Mouse (Mus musculus): ENCODE data around the gene Map7d1.

Gene Map7d1

GRCm38 (mm10) chr4:126241956-126242355, 14.2 kb downstream of the Map7d1 start:
- peak; percentile 81 for DNase-seq (ENCODE audit: low read depth, low spot score)

DNA sequence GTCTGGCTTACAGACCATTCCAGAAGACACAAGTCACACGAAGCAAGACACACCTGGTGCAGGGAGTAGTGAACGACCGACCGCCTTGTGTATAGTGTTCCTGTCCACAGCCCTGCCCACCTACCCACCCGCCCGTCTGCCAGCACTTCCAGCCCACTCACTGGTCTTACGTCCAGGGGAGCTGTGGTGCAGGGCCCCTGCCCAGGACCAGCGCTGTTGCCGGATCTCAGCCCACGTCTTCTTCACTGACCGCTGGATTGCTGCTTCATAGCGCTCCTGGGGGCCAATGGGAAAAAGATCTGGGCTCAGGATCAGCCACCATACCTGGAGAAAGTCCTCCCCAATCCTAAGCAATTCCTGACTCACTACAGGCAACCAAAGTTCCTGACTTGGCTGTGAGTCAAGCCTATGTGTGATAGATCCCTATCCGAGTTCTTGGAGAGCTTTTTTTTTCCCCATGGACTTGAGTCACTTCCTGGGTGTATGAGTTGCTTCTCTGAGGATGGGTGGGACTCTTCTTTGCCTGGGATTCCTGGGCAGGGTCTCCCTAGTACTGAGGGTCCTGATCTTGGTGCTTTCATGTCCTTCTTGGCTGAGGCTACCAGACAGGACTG, 16.2 kb downstream of the Map7d1 start:
- DNase-seq (ENCODE audit: low read depth, low spot score), result no peak

DNA sequence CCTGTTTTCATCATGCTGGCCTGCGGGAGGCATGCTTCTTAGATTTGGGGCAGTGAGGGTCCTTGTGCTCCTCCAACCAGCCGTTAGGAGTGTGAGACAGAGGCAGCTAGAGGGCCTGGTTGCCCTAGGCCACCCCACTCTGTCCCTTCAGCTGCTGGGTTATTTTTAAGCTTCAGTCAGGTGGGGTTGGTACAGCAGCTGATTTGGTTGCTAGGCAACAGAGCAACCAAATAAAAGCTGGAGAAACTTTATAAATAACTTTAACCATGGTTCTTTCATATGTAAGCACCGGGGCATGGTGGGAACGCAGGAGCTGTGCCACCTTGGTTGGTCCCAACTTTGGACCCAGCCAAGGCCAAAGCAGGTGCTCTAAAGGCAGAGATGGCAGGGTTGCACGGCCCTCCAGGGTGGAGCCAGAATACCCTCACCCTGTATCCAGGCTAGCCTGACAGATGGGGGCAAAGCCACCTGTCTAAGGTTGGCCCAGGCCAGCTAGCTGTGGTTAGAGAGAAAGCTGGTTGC, 18.4 kb downstream of the Map7d1 start:
- DNase-seq (ENCODE audit: low read depth, low spot score), result no peak

DNA sequence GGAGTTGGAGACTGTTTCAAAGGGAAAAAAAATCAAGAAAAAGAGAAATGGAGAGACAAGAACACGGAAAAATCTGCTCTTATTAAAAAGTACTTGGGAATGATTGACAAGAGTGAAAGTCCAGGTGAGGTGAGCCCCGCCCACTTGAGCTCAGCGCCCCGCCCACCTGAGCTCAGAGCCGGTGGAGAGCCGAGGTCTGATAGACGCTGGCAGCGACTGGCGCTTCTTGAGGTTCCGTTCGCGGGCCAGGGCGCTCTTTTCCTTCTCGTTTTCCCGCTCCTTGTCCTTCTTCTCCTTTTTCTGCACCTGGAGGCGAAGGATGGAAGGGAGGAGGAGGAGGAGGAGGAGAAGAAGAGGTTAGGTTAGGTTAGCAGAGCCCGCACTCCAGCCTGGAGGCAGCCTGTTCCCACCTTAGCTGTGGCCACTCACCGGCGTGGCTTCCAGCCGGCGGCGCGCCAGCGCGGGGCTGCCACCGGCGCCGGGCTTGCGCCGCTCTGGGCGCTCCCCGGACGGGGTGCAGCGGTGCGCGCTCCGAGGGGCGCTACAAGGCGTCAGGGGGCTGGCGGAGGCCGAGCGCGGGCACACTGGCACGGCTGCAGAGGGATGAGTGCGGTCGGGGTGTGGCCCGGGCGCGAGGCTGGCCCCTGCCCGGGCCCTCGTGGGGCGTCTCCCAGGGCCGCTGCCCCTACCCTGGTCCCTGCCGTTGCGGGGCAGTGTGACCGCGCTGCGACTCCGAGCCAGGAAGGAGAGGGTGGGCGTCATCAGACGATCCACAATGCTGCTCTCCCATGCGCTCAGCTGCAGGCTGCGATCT, 19.5 kb downstream of the Map7d1 start:
- peak; percentile 66 for DNase-seq (ENCODE audit: low read depth, low spot score)

- DNase-seq (ENCODE audit: low read depth, low spot score), result no peak
These were observed 21.0 kb downstream of the Map7d1 start for GRCm38 (mm10) chr4:126235191-126235590.

DNA sequence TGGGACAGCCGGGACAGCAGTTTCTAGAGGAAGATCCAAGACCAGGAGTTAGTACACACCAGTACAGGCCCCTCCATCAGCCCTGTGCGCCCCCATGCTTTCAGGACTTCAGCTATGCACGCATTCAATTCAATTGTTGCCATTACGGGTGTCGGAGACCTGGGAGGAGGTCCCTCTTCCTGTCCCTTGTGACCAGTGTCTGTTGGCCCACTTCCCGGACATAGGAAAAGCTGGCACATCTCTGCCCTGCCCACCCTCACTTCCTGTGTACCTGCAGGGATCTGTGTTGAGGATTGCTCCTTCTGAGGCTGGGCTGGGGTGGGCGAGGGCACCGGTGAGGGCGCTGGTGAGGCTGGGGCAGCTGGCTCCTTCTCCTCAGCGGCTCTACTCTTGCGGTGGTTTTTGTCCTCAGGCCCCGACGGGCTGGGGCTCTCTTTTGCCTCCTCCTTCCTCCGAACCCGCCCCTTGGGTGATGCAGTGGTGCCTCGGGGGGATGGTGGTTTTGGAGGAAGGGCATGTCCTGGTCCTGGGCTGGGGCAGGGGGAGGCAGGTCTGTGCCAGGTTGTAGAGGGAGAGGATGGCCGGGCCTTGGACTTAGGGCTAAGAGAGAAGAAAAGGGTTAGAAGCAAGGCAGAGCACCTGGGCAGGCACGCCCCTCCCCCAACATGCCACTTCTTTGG, 21.5 kb downstream of the Map7d1 start:
- no peak for DNase-seq (ENCODE audit: low read depth, low spot score)

DNA sequence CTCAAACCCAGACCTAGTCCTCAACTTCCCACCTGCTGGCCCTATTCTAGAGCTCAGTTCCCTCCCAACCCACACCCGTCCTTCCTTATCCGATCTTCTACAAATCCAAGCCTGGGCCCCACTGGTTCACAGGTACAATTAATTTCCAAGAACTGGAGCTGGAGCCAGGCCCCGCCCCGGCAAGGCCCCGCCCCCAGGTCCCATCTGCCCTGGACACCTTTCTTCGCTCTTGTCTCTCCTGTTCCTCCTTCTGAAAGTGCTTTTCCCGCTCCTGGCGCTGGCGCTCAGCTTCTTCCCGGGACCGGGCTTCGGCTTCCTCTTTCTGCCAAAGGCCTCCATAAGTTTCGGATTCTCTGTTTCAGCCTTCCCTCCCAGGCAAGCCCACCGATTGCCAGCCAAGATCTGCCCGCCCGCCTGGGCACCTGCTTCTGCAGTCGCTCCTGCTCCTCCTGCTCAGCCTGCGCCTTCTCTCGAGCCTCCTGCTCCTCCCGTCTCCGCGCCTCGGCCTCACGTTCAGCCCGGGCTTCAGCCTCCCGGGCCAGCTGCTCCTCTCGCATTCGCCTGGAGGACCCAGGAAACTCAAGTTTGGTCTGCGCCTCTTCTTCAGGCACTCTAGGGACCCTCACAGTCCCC, 22.4 kb downstream of the Map7d1 start:
- peak; percentile 42 for DNase-seq (ENCODE audit: low read depth, low spot score)

GRCm38 (mm10) chr4:126229900-126230299, 26.2 kb downstream of the Map7d1 start:
- no peak for DNase-seq (ENCODE audit: low read depth, low spot score)

DNA sequence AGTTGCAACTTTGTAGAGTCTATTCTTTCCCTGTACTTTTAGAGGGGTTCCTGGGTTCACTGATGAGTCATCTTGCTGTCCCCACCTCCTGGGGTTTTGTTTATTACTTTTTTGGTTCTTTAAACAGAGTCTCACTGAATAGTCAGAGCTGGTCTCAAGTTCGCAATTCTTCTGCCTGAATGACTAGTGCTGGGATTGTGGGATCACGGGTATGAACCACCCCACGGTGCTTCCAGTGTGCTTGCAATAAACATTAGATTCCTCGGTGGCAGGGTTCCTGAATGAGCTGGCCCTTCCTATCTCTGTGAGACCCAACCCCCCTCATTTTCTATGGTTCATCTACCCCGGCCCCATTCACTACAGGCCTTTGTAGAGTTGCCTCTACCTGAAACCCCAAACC, 28.0 kb downstream of the Map7d1 start:
- no peak for DNase-seq (ENCODE audit: low read depth, low spot score)

GRCm38 (mm10) chr4:126227077-126227761, 28.9 kb downstream of the Map7d1 start:
- peak; percentile 90 for DNase-seq (ENCODE audit: low read depth, low spot score)

- DNase-seq (ENCODE audit: low read depth, low spot score), result no peak
These were observed 29.5 kb downstream of the Map7d1 start for GRCm38 (mm10) chr4:126226640-126227039.

- peak; percentile 77 for DNase-seq (ENCODE audit: low read depth, low spot score)
These were observed 33.5 kb downstream of the Map7d1 start for GRCm38 (mm10) chr4:126222631-126223030.

DNA sequence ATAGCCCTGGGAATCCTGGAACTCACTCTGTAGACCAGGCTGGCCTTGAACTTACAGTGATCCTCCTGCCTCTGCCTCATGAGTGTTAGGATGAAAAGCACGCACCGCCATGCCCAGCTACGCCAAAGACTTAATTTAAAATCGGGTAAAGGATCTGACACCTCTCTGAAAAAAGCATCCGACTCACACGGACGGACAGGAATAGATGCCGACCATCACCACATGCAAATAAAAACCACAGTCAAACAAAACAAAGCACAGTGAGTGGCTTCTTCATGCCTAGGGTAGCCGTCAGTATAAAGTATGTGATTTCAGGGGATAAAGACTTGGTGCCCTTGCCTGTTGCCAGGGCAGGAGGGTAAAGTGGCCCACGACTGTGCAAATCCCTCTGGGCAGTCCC, 36.1 kb downstream of the Map7d1 start:
- no peak for DNase-seq (ENCODE audit: low read depth, low spot score)

DNA sequence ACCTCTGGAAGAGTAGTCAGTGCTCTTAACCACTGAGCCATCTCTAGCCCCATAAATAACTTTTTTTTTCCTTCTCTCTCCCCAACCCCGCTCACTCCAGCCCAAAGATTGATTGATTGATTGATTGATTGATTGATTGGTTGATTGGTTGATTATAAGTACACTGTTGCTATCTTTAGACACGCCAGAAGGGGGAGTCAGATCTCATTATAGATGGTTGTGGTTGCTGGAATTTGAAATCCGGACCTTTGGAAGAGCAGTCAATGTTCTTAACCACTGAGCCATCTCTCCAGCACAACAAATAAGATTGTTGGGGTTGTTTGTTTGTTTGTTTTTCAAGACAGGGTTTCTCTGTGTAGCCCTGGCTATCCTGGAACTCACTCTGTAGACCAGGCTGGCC, 36.6 kb downstream of the Map7d1 start:
- DNase-seq (ENCODE audit: low read depth, low spot score), result peak; percentile 46

DNA sequence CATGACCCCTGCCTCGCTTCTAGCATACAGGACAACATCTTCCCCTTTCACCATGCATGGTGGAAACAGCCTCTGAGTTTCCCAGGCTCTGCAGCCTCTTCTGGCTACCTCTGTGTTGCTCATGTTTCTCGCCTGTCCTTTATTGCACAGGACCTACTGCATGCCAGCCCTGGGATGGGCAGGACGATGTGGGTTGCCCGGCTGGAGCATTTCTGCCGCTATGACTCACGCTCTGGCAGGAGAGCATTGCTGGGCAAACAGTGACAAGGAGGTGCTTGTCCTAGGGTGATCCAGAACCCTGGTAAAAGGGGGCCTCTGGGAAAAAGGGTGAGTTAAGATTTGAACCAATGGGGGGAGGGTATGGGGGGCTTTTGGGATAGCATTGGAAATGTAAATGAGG, 38.4 kb downstream of the Map7d1 start:
- DNase-seq (ENCODE audit: low read depth, low spot score), result no peak

- DNase-seq (ENCODE audit: low read depth, low spot score), result no peak
These were observed 49.1 kb downstream of the Map7d1 start for GRCm38 (mm10) chr4:126207081-126207480.

DNA sequence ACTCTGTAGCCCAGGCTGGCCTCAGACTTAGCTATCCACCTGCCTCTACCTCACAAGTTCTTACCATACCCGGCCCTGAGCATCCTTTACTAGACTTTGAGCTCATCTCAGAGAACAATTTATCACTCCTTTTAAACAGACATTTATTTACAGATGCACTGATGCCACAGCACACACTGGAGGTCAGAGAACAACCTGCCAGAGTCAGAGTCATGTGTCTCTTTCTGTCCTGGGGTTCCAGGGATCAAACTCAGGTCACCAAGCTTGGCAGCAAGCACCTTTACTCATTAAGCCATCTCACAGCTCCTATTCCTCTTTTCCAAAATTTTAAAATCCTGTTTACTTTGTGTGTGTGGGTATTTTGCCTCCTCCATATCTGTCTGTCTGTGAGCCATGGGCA, 50.8 kb downstream of the Map7d1 start:
- DNase-seq (ENCODE audit: low read depth, low spot score), result no peak

DNA sequence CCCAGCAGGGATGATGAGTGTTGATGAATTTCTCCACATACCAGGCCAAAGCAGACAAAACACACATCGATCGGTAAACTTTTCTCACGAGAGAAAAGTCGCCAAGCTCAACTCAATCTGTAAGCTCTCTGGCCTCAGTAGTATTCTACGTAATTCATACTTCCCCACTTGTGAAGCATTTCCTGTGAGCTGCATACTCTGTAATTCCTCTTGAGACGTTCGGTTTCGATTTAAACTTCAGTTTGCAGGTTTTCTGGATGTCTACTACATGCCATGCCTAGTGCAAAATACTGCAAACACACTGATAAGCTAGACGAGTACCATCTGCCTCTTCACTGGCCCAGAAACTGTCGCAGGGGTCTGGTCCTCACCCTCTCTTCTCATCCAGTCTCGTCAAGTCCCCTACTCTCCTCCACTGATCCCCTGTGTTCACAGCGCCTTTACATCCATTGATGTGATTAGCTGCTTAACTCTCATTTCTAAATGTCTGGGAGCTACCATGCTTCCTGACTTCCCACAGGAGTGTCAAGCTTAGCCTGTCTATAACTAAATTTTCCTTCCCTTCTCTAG, 51.4 kb downstream of the Map7d1 start:
- DNase-seq (ENCODE audit: low read depth, low spot score), result no peak

- peak; percentile 81 for DNase-seq (ENCODE audit: low read depth, low spot score)
These were observed 52.1 kb downstream of the Map7d1 start for GRCm38 (mm10) chr4:126204016-126204415.

GRCm38 (mm10) chr4:126203336-126203895, 52.7 kb downstream of the Map7d1 start:
- no peak for DNase-seq (ENCODE audit: low read depth, low spot score)
